Mouse (Mus musculus): ENCODE results near the gene Cd36. TPM values are rescaled to one million over a fixed set of nuclear protein-coding genes. Genes with fewer than 3 reads are reported as not detected.

Cd36 gene
- total RNA-seq, 1 experiment from 2014 or later = 21.4 TPM

DNA sequence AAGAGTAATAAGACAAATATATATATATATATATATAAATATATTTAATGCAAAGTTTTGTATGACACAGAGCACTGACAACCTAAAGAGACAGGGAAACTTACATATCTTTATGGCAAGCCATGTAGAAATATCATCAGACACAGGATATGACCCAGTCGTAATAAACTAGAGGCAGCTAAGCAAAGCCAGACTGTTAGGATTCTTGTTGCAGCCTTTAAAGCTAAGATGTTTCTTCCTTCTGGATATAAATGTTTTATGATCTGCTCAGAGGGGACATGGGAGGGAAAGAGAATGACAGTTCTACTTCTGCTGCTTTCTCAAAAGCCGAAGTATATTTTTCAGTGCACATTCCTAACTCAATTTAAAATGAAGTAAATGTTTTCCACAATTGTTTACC, 14.3 kb downstream of the Cd36 start:
- no peak for ATAC-seq (ENCODE audit: extremely low read depth, insufficient number of reproducible peaks, low FRiP score, poor library complexity, severe bottlenecking)

GRCm38 (mm10) chr5:17865432-17865831, 23.2 kb downstream of the Cd36 start:
- ATAC-seq (ENCODE audit: extremely low read depth, insufficient number of reproducible peaks, low FRiP score, poor library complexity, severe bottlenecking) = no peak

DNA sequence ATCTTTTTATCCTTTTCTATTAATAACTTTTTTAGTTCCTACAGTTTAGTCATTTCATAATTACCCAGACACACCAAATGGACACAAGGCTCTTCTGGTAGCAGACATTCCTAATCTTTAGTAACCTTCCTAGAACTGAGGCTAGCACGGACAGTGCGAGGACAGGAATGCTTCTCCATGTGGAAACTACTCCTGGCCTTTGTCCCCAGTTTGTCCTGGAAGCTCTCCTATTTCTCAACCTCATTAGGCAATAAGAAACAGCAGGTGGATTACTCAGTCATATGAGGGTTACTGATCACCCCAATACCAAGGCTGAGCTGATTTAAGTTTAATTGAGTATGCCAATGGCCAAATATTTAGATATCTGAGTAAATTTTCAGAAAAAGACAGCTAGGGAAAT, 25.5 kb downstream of the Cd36 start:
- no peak for ATAC-seq (ENCODE audit: extremely low read depth, insufficient number of reproducible peaks, low FRiP score, poor library complexity, severe bottlenecking)

- ATAC-seq (ENCODE audit: extremely low read depth, insufficient number of reproducible peaks, low FRiP score, poor library complexity, severe bottlenecking) = no peak
Measured at GRCm38 (mm10) chr5:17858399-17858798, 30.2 kb downstream of the Cd36 start.

- no peak for ATAC-seq (ENCODE audit: extremely low read depth, insufficient number of reproducible peaks, low FRiP score, poor library complexity, severe bottlenecking)
Measured at GRCm38 (mm10) chr5:17857871-17858270, 30.7 kb downstream of the Cd36 start.

DNA sequence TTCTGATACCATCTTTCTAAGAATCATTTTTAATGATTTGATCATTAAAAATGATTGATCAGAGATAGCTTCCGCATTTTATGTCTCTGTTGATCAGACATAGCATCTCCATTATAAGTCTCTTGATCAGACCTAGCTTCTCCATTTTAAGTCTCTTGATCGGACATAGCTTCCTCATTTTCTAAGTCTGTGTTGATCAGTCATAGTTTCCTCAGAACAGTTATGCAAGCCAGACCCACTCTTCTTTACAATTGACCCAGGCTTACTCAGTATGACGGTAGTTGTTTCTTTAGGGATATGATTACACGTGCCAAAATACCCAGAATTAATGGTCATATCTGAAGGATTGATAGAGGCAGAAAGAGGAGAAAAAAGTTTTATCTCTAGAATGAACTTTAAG, 31.3 kb downstream of the Cd36 start:
- peak; percentile 69; the same call in 1 of the 2 replicates for ATAC-seq (ENCODE audit: extremely low read depth, insufficient number of reproducible peaks, low FRiP score, poor library complexity, severe bottlenecking)

- peak; percentile 24; the same call in 1 of the 2 replicates for ATAC-seq (ENCODE audit: extremely low read depth, insufficient number of reproducible peaks, low FRiP score, poor library complexity, severe bottlenecking)
Measured at GRCm38 (mm10) chr5:17854127-17854923, 34.3 kb downstream of the Cd36 start.

GRCm38 (mm10) chr5:17850582-17850981, 38.0 kb downstream of the Cd36 start:
- no peak for ATAC-seq (ENCODE audit: extremely low read depth, insufficient number of reproducible peaks, low FRiP score, poor library complexity, severe bottlenecking)

- no peak for ATAC-seq (ENCODE audit: extremely low read depth, insufficient number of reproducible peaks, low FRiP score, poor library complexity, severe bottlenecking)
Measured at GRCm38 (mm10) chr5:17849582-17849981, 39.0 kb downstream of the Cd36 start.

GRCm38 (mm10) chr5:17848733-17849132, 39.9 kb downstream of the Cd36 start:
- no peak for ATAC-seq (ENCODE audit: extremely low read depth, insufficient number of reproducible peaks, low FRiP score, poor library complexity, severe bottlenecking)

DNA sequence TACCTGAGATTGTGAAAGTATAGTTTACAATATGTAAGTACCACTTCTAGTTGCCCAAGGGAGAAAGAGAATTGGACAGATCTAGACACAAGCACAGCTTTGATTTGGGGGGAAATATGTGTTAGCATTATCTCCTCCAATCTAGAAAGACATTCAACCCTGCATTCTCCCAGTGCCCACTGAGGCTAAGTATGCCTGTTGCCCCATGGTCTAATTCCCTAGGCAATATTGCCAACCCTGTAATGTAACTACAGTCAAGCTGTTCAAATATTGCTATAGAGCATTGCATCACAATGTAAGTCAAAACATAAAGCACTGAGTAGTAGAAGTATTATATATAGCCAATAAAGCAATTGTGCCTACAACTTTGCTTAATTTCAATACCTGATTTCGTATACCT, 40.3 kb downstream of the Cd36 start:
- ATAC-seq (ENCODE audit: extremely low read depth, insufficient number of reproducible peaks, low FRiP score, poor library complexity, severe bottlenecking) = no peak

GRCm38 (mm10) chr5:17843921-17844320, 44.7 kb downstream of the Cd36 start:
- no peak for ATAC-seq (ENCODE audit: extremely low read depth, insufficient number of reproducible peaks, low FRiP score, poor library complexity, severe bottlenecking)

DNA sequence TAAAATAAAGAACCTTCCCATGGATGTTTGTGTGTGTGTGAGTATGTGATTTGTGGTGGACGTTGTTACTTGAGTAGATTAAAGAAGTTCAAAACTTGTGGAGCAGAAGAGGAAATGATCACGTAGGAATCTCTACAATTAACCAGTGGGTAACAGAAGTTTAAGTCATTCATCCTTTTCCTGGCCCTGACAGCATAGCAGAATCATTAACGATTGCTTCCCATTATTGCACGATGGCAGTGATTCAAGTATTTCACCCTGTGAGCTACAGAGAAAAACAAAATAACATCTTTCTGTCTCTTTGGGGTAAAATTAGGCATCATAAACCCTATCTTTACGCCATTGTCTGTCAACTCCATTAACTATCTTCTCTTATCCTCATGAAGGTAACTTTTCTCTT, 45.3 kb downstream of the Cd36 start:
- ATAC-seq (ENCODE audit: extremely low read depth, insufficient number of reproducible peaks, low FRiP score, poor library complexity, severe bottlenecking) = no peak

DNA sequence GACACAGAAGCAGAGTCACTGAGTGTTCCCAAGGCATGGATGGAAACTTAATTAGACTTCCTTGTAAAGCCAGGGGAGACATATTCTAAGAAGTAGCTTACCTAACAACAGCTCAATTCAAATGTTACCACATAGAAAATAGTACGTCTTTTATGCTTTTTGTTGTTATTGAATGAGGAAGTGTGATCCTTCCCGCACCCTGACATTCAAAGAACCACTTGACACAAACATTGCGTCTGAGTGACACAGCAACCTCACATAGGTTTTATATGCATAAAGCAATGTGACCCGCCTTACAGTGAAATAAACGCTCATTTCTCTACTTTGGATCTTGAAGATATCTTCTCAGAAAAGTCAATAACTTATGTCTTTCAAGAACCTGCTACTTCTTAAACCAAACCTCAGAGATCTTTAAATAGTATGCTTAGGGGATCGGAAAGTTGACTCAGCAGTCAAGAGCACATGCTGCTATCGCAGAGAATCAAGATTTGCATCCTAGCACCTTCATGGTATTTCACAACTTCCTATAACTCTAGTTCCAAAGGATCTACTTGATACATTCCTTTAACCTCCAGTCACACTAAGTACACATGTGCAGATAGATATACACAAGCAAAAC, 46.4 kb downstream of the Cd36 start:
- peak; percentile 57; the same call in 1 of the 2 replicates for ATAC-seq (ENCODE audit: extremely low read depth, insufficient number of reproducible peaks, low FRiP score, poor library complexity, severe bottlenecking)

- peak; percentile 59; the same call in 1 of the 2 replicates for ATAC-seq (ENCODE audit: extremely low read depth, insufficient number of reproducible peaks, low FRiP score, poor library complexity, severe bottlenecking)
Measured at GRCm38 (mm10) chr5:17839549-17839948, 49.1 kb downstream of the Cd36 start.

DNA sequence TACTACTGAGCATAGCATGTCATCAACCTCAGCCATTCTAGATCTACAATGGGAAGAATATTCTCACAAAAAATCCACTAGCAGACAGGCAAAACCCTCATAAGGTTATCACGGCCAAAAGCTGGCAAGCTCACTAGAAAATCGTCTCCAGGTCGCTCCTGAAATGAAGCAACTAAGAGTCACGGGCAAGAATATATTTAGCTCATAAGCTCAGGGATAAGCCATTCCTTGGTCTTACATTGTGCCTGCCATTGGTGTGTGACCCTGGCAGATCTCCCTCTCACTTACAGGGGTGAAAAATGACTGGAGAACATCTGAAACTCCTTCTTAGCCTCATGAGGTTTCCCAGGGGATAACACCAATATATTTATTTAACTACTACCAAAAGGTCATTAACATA, 52.2 kb downstream of the Cd36 start:
- ATAC-seq (ENCODE audit: extremely low read depth, insufficient number of reproducible peaks, low FRiP score, poor library complexity, severe bottlenecking) = no peak

GRCm38 (mm10) chr5:17835302-17836097, 53.1 kb downstream of the Cd36 start:
- ATAC-seq (ENCODE audit: extremely low read depth, insufficient number of reproducible peaks, low FRiP score, poor library complexity, severe bottlenecking) = 0 out of 2 replicates have a peak, but pooled peaks have one; percentile 18

DNA sequence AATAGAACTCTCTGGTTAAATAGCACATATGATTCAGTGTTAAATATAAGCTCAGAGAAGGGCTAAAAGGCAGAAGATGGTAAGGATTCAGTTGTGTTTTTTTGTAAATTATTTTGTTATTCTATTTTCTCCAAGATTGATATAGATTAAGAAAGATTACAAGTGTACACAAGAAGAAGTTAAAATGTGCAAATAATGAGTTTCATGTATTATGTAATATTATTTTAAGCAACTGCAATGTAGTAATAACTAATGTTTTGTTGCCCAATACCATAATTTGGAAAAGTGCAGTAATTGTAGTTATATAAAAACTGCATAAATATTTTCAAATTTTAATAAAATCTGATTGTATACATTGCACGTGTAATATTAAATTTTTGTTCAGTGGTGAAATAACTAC, 54.8 kb downstream of the Cd36 start:
- no peak for ATAC-seq (ENCODE audit: extremely low read depth, insufficient number of reproducible peaks, low FRiP score, poor library complexity, severe bottlenecking)

GRCm38 (mm10) chr5:17830536-17830935, 58.1 kb downstream of the Cd36 start:
- no peak for ATAC-seq (ENCODE audit: extremely low read depth, insufficient number of reproducible peaks, low FRiP score, poor library complexity, severe bottlenecking)

Data from neutrophil, adult 5-6 weeks (primary cell).